Mouse (Mus musculus): ENCODE measurements at regions not wholly inside any gene's neighbourhood (a gene's known extent, or its start where the extent isn't known, plus 50 kb on each side); places are given as distances from the start of the nearest gene placed in this dataset.

GRCm38 (mm10) chr7:129746639-129747038 is 155.0 kb downstream of the Wdr11 start:
- no peak for TF ChIP-seq CTCF (IDR thresholded peaks at IDR 0.05; ENCODE audit: low read depth, low read length)
- TF ChIP-seq POLR2AphosphoS5 (IDR thresholded peaks at IDR 0.05; ENCODE audit: insufficient replicate concordance, low read depth, low read length), result no peak
- TF ChIP-seq GATA2 (IDR thresholded peaks at IDR 0.05; ENCODE audit: borderline replicate concordance, low read depth, low read length), result no peak

Data from G1E (cell line).